Mouse (Mus musculus) 3T3-L1 (cell line): ENCODE results near the gene Myrf.

Experiments
- DNase-seq: peaks from one replicate; pipeline ENCODE4 v3.0.0-alpha.2; 2015; ENCODE audit warnings: low read depth, low spot score

Myrf gene

DNA sequence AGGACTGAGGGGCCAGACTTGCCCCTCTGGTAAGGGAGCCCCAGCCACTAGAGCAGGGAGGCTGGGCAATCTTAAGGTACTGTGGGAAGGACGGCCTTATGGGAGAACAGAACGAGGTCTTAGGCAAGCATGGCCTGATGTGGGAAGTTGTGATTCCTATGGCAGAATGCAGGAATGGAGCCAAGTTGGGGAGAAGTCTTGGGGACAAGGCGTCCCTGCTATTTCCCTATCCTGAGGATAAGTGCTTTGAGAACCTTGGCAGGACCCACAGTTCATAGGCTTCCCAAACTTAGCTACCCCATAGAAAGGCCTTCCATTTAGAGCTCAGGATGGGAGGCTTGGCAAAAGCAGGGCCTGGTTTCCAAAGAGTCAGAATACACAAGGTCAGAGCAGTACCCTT is 31.7 kb downstream of the Myrf start:
- no peak for DNase-seq

DNA sequence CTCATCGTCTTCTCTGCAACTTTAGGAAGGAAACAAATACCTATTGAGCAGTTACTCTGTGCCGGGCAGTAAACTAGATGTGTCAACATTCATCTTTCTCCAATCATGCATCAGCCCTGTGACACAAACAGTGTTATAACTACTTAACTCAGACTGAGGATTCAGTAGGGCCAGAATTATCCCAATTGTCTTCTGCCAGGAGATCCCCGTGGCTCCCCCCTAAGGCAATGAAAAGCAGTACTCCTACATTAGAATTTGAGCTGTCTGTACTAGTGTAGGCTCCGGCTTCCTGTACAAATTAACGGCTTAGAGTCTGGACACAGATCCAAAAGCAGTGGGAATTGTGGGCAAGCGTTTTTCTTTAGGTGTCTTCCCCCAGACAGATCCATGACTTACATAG is 35.5 kb downstream of the Myrf start:
- peak; percentile 56 for DNase-seq

DNA sequence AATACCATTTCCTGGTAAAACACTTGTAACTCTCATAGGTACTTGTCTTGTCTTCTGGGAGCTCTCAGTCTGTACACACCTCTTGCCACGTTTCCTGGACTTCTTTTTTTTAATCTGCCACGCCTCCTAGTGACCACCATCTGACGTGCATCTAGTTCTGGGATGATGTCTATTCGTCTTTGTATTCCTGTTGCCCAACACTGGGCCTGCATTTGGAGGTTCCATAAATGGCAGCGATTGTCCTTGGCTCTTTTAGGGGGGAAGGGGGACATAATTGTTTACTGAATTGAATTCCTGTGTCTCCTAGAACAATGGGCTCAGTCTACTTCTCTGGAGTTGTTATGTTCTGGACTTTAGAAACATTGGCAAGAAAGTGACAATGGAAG is 35.9 kb downstream of the Myrf start:
- DNase-seq = peak; percentile 95

DNA sequence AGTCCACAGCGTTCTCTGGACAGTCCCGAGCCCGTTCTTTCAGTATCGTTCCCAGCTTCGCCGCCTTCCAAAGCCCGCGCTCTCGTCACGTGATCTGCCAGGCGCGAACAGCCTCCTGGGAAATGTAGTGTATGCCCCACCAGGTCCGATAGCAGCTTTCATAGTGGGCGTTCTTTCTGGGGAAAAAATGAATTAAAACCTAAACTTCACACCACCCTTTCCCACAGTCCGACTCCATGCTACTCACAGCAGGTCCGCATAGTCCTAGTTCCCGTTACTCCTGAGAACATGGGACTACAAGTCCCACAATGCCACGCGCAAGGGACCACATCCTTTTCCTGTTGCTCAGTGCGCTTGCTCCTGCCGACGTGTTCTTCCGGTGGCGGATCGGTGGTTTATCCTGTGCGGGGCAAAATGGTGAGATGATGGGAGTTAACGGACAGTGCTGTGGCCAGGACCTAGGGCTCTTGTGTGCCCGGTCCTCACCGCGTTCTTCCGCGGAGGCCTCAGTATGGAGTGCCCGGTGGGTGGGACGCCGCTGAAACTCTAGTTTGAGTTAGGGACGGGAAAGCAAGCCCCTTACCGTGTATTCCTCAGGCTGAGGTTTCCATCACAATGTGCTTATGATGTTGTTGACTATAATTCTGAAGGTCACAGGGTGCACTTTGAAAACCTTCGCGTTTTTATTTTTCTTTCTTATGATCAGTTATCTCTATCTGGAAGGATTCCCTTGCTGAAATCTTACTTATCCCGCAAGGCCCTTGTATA is 36.5 kb downstream of the Myrf start, which contains the start of the genes Tmem258 and Fen1:
TSS of gene Tmem258 (plus strand) at position 167 of the 768 bp plus-strand sequence.
TSS of gene Fen1 (minus strand) at position 322 of the 768 bp plus-strand sequence.
- peak; percentile 97 for DNase-seq

DNA sequence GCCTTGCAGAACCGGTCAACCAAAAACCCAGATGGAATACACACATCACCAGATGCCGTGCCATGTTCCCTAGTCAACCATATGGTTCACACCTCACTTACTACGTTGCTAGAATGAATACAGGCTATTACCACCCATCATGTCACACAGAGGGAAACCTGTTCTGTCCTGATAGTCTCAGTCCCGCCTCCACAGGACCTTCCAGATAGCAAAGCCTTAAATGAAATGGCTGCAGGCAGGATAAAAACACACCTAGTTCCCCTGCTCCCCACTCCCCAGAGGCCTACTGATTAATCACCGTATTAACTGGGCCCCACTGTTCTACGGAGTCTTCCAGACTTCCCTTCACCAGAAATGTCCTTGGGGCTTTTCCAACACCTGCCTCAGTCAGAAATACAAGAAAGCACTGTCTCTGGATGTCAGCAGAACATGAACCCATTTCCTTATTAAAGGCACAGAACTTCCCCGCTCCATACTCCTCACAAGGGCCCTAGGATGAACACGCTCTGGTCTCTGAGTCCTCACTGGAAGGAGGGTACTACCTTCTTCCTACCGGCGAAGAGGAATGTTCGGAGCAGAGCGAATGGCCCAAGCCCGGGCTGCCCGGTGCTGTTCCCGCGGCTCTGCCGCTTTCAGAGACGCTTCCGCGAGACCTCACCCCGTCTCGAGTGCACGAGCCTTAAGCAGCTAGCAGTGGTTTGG is 37.3 kb downstream of the Myrf start:
- peak; percentile 46 for DNase-seq

DNA sequence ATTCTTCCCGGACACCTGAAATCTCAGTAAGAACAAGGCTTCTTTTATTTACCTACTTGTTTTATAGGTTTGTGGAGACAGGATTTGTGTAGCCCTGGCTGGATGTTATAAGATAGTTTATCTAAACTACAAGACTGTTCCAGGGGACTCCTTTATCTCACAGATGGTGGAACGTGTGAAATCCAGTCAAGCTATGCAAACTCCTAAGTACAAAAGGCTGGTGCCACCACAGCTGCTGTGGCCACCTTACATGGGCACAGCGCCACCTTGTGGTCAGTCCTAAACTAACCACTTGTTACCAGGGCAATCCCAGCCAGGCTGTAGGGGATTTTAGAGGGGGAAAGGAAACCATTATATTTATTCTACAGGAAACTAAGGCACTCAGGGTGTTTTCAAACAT is 41.8 kb downstream of the Myrf start:
- DNase-seq = peak; percentile 93

DNA sequence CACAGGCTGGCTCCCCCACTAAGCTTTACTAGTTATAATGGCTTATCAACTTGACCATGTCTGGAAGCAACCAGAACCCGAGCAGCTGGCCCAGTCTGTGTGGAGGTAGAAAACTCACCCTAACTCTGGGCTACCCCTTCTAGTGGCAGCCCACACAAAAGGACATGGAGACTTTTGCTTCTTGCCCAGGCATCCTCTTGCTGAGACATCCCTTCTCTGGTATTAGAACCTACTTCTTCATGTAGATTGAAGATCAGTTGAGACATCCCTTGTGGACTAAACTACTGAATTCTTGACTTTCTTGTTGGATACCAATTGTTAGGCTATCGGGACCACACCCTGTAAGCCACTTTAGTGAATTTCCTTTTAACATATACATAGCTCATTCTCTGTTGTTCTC is 42.3 kb downstream of the Myrf start:
- DNase-seq = no peak

DNA sequence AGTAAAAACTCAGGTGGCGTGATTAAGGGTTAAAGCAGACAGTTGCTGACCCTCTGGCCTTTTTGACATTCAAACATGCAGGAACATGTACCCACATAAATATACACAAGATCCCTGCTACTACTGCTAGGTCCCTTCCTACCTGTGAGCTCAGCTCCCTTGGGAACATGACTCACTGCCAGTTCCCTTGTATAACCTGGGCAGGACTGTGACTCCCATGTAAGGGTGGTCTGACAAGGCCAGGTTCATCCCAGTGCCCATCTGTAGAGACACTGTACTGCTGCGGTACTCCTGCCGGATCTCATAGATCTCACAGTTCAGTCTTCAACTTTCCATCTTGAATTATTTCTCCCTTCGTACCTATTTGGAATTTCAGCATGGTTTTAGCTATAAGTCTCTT is 43.4 kb downstream of the Myrf start:
- DNase-seq = peak; percentile 27

DNA sequence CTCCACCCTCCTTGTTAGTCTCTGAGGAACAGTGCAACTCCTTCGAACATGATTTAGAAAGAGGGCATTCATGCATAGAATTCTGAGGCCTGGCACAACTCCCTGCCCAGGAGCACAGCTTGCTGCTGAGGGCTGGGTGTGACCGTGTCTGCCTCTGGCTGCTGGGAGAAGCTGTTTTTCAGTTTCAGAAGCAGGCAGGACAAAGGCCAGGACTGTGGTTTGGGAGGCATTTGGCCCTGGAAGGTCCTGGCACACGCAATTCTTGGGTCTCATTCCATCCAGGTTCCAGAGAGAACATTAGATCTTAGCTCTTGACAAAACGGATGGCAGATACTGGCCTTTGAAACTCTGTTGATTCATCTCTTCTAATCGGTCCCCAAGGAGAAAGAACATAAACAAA is 45.3 kb downstream of the Myrf start:
- peak; percentile 80 for DNase-seq

DNA sequence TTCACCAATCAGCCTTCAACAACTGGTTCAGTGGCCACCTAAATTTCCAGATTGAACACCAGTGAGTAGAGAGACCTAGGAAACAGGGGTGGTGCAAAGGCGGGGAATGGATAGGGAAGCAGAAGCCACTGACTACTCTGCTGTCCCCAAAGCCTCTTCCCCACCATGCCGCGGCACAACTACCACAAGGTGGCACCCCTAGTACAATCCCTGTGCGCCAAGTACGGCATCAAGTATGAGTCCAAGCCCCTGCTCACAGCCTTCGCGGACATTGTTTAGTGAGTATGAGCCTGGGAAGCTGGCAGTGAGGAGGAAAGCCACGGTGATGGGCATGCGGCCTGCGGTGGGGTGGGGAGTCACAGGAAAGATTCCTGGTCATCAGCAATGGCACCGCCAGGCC is 46.2 kb downstream of the Myrf start:
- DNase-seq = no peak

DNA sequence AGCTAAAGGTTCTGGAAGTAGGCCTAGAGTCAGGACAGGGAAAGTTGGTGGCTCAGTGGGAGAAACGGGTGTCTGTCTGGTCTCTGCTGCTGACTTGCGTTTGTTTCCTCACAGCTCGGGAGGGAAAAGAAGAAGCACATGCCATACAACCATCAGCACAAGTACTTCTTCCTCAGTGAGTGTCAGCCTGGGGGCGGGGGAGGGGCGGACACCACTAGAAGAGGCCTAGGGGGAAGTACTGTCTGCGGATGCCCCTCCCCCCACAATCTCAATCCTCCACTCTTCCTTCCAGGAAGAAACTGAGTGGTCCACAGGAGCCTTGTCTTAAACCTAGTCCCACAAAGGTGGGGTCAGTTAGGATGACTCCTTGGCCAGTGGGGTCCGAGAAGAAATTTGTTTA is 49.2 kb downstream of the Myrf start:
- no peak for DNase-seq

DNA sequence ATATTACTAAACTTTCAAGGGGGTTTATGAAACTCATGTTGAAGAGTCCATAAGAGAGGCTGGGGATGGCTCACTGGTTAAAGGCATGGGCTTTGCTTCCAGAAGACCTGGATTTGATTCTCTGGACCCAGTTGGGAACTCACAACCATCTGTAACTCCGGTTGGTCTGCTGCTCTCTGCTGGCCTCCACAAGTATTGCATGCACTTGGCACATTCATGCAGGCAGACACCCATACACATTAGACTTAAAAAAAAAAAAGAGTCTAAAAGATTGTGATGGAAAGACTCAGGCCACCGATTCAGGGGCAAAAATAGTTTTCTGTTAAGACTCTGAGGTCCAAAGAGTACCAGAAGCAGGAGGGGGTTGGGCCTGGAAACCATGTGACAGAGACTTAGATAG is 49.8 kb downstream of the Myrf start:
- peak; percentile 94 for DNase-seq

DNA sequence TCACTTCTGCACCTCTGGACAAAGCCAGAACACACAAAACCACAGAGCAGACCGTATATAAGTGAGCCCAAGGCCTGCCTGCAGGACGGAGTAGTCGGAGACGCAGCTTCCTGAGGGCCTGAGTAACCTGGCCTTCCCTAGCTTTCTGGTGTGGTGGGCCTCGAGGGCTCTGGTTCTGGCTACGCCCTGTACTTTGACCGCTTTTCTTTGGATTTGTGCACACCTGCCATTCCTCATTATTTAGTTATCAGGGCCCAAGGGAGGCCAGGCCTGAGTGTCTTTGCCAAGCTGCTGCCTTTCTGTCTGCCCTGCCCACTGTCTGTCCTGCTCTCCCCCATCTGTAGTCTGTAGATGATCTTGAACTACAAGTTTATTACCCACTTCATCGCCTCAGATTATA is 50.6 kb downstream of the Myrf start:
- no peak for DNase-seq

DNA sequence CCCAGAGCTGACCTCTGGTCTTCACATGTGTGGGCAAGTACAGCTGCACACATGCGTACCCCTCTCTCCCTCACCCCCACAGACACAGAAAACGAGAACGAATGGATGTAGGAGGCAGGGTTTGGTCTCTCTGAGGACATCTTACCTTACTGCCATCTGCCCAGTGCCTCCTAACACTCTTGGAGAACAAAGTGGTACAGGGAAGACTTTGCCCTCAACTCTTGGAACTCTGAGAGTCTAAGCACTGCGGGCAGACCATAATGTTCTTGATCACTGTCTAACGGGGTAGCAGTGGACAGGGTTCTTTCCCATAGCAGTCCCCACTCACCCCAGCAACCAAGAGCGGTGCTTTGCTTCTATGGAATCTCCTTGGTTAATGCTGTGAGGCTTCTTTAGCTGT is 51.5 kb downstream of the Myrf start:
- DNase-seq = no peak

DNA sequence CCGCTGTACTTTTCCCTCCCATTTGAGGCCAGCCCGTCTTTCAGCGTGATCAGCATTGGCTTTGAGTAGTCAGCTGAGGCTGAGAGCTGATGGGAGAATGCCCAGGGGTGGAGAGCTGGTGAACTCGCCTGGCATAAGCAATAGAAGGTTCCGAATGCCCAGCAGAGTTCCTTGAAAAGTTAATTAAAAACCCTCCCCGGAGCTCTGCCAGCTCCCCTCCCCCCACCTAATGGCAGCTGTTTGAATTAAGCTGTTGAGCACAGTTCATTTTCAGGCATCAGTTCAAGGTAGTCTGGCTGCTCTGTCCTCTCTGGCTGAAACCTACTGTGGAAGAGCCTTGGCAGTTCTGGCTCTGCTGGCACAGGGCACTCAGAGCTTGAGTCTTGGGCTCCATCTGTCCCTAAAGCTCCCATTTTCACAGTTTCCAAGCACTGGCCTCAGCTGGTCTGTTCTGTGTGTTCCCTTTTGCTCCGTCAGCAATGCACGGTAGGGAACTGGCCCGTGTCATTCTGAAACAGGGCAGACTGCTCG is 52.2 kb downstream of the Myrf start:
- no peak for DNase-seq

DNA sequence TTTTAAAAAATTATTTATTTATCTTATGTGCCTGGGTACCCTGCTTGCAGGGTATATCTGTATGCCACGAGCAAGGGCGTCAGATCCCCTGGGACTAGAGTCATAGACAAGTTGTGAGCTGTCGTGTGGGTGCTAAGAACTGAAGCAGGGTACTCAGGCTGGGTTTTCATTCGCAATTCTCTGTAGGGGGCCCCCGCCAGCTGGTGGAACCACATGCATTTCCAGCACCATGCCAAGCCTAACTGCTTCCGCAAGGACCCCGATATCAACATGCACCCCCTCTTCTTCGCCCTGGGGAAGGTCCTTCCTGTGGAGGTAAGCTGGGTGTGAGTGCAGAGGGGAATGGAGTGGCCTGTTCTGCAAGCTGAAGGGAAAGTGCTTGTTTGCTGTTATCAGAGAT is 54.0 kb downstream of the Myrf start:
- no peak for DNase-seq

DNA sequence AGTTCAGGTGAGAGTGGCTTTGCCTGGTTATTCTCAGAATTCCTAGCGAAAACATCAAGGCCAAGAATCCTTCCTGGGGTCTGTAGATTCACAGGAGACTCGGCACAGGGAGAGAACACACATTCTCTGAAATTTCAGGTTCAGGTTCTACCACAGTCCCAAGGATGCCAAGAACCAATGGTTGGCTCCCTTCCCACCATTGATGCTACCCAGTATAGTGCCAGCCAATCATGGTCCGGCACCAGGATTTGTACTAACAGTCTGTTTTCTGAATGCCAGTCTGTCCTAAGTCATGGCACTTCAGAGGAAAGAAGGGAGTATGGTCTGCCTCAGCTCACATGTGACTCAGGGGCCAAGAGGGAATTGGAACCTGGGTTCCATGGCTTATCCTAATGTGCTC is 54.7 kb downstream of the Myrf start:
- DNase-seq = no peak

DNA sequence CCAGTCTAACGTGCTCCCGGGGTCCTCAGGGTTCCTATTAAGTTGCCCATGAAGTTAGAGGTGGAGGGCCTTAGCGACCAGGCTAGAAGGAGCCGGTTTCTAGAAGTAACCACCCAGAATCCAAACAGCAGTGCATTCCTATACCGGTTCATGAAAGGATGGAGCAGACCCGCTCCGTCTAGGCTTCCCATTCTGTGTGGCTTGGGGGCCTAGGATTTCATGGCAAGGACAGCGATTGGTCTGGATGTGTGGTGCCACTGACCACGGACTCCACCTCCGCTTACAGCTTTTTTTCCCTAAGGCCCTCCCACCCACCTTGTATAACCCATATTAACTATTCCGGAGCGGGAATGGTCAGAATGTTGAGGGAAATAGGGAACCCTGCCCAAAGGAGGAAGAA is 56.5 kb downstream of the Myrf start:
- peak; percentile 85 for DNase-seq

DNA sequence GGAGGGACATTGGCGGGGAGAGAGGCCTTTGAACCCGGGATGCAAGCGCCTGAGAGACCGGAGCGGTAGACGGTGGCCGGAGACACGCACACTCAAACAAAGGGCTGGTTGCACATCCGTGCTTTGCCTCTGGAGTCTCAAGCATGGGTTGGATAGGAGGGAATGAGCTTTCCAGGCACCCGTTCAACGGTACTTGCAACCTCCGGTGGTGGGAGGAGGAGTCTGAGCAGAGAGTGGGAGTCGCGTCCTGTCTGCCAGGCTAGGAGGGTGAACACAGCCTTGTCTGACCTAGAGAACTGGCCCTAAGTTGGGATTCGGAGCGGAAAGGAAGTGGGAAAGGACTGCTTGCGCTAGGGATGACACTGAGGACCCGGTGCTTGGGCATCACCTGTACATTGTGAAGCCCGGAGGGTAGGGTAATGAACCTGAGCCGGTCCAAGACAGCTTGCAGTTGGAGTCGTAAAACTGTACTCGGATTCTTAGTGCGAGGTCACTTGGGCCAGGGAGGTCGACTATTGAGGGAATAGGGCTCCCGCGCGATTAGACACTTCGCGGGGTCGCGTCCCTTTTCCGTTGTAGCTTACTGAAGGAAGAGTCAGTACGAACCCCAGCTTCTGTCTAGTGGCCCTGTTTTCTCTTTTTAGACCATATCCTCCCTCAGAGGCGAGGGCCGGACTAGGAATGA is 57.1 kb downstream of the Myrf start:
- peak; percentile 92 for DNase-seq

DNA sequence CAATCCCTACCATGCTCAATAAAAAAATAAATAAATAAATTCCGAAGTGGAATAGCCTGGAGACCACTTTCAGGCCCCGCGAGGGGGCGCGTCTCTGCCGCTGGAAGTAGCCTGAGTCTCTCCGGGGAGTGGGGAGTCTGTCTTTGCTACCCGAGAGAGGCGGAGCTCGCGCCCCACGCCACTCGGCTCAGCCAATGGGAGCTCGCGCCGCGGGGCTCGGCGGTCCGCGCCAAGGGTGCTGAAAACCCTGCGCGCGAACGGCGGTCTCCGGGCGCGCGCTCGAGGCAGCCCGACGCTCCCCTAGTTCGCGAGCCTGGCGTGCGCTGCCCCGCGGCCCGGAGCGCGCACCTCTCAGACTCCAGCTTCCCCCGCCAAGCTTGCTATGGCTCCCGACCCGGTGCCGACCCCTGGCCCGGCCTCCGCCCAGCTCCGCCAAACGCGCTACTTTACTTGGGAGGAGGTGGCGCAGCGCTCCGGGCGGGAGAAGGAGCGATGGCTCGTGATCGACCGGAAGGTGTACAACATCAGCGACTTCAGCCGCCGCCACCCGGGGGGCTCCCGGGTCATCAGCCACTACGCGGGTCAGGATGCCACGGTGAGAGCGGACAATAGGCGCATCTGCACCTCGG is 57.8 kb downstream of the Myrf start, which contains the start of gene Fads1:
TSS of gene Fads1 (plus strand) at position 219 of the 629 bp plus-strand sequence.
- peak; percentile 92 for DNase-seq

DNA sequence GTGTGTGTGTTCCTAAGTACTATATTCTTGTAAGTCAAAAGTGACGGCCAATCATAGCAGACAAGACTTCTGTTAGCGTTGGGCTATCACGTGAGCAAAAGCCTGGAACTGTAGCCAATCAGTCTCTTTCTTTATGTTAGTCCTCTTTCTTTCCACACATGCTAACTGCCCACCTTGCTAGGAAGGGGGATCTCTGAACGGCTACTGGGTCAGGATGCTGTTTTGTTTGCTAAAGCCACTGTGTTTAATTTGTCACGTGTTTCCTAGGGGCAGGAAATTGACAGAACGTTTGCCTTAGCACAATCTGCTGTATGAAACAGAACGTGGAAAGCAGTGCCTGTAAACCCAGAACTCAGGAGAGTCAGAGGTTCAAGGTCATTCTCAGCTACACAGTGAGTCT is 58.4 kb downstream of the Myrf start:
- DNase-seq = no peak

DNA sequence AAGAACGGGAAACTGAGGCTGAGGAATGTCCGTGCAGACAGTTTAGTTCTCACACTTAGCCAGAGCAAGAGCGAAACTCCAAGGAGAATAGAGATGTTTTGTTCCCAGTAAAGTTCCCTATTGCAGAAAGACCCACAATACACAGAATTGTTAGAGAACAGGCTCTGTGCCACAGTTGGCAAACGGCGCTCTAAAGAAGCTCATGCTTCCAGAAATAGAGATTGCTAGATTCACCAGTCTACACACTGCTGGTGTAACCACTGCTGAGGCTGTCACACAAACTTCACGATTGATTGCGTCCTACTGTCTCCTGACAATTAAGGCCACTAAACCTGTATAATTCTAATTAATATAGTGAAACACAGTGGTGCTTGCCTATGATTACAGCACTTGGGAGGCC is 59.3 kb downstream of the Myrf start:
- no peak for DNase-seq
